ENCODE assay signal across 18 mouse cellular contexts in the genomic region with DNA sequence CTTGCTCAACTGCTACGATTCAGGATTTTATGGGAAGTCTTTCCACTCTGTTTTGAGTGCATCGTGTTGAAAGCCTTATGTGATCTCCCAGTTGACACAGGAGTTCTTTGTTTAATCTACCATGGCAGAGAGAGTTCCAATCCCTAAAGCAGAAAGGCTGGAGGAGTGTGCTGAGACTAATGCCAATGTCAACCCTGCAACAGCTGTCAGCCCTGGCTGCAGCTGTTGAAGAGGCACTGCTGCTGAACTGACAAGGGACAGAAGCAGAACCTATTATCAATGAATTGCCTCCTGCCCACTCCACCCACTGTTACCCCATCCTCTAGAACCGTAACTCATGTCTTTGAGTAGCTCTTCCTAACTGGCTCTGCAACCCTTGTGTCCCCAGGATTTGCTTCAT.
DNase-seq lines count a peak whose midpoint lies in the region; ATAC-seq lines count a peak whose summit lies in the region.
"Had no signal": no experiment of that assay in that cellular context is flagged by ENCODE, and none has a peak within 500 bp of the region (broad histone marks: within the 10 kb centered on the region; RNA-seq: fewer than 3 reads in every experiment).

No protein-coding gene starts in this region.

- H3K9ac ChIP-seq in heart, embryonic 11.5 days (ENCODE audit: low read depth, low read length): no peak overlapping the region
- no peak overlapping the region for H3K9ac ChIP-seq in limb, embryonic 13.5 days
- H3K9ac ChIP-seq: embryonic facial prominence, embryonic 15.5 days; hindbrain, embryonic 12.5 days had no signal

- intact Hi-C loops in heart, postnatal 36 days (cut with DNase I): no loop called here

- no peak overlapping the region for H3K4me3 ChIP-seq in heart, embryonic 11.5 days (ENCODE audit: low read depth, low read length)
- H3K4me3 ChIP-seq in limb, embryonic 13.5 days: no peak overlapping the region
- no peak overlapping the region for H3K4me3 ChIP-seq in limb, embryonic 10.5 days
- H3K4me3 ChIP-seq: embryonic facial prominence, embryonic 15.5 days; hindbrain, embryonic 12.5 days had no signal

- 41% methylated on average over 3 of the region's 3 CpGs for WGBS in heart, embryonic 11.5 days (ENCODE audit: insufficient replicate concordance)
- 48% methylated on average over 3 of the region's 3 CpGs for WGBS in limb, embryonic 13.5 days
- WGBS in limb, embryonic 10.5 days: 64% methylated on average over 3 of the region's 3 CpGs

- no peak for ATAC-seq in heart, embryonic 11.5 days (replicated peaks; ENCODE audit: insufficient number of reproducible peaks, low FRiP score, low TSS enrichment)
- peak; percentile 59; the same call in 1 of the 2 replicates for ATAC-seq in limb, embryonic 13.5 days (ENCODE audit: low FRiP score, low read depth)
- no peak for ATAC-seq in CD4-positive, CD25-positive, alpha-beta regulatory T cell, adult 4 months

- H3K27me3 ChIP-seq in heart, embryonic 11.5 days (ENCODE audit: control insufficient read depth, insufficient read depth, low read length): no peaks in the 10 kb centered on the region
- no peaks in the 10 kb centered on the region for H3K27me3 ChIP-seq in limb, embryonic 13.5 days
- no peaks in the 10 kb centered on the region for H3K27me3 ChIP-seq in limb, embryonic 10.5 days (ENCODE audit: low read depth, poor library complexity, severe bottlenecking)
- H3K27me3 ChIP-seq: embryonic facial prominence, embryonic 15.5 days; hindbrain, embryonic 12.5 days had no signal

- H3K36me3 ChIP-seq in heart, embryonic 11.5 days (ENCODE audit: control insufficient read depth, insufficient read depth, low read length): no peaks in the 10 kb centered on the region
- no peaks in the 10 kb centered on the region for H3K36me3 ChIP-seq in limb, embryonic 13.5 days
- H3K36me3 ChIP-seq in limb, embryonic 10.5 days: no peaks in the 10 kb centered on the region
- H3K36me3 ChIP-seq: embryonic facial prominence, embryonic 15.5 days; hindbrain, embryonic 12.5 days had no signal

- no peaks in the 10 kb centered on the region for H3K9me3 ChIP-seq in heart, embryonic 11.5 days (replicated peaks; ENCODE audit: control insufficient read depth, low read length)
- H3K9me3 ChIP-seq in limb, embryonic 13.5 days: no peaks in the 10 kb centered on the region
- no peaks in the 10 kb centered on the region for H3K9me3 ChIP-seq in limb, embryonic 10.5 days (replicated peaks)
- H3K9me3 ChIP-seq: embryonic facial prominence, embryonic 15.5 days; hindbrain, embryonic 12.5 days had no signal

- H3K27ac ChIP-seq in heart, embryonic 11.5 days (ENCODE audit: low read depth, low read length): no peak overlapping the region
- no peak overlapping the region for H3K27ac ChIP-seq in limb, embryonic 13.5 days
- no peak overlapping the region for H3K27ac ChIP-seq in limb, embryonic 10.5 days
- H3K27ac ChIP-seq: embryonic facial prominence, embryonic 15.5 days; hindbrain, embryonic 12.5 days had no signal

- no peak overlapping the region for H3K4me2 ChIP-seq in heart, embryonic 11.5 days
- no peak overlapping the region for H3K4me2 ChIP-seq in limb, embryonic 13.5 days (replicated peaks)
- H3K4me2 ChIP-seq: embryonic facial prominence, embryonic 15.5 days; hindbrain, embryonic 12.5 days; liver, embryonic 11.5 days had no signal

- no peaks in the 10 kb centered on the region for H3K4me1 ChIP-seq in heart, embryonic 11.5 days (ENCODE audit: control insufficient read depth, insufficient read depth, low read length)
- H3K4me1 ChIP-seq in limb, embryonic 13.5 days: 0 out of 2 replicates have a peak, but pooled peaks cover 3% of the 10 kb centered on the region
- no peaks in the 10 kb centered on the region for H3K4me1 ChIP-seq in limb, embryonic 10.5 days
- H3K4me1 ChIP-seq: embryonic facial prominence, embryonic 15.5 days had no signal

- DNase-seq in heart, adult 18-20 months: peak; percentile 14 to 52
- DNase-seq in limb, embryonic 10.5 days (ENCODE audit: low spot score): no peak
- peak; percentile 46 for DNase-seq in embryo, embryonic 10.5 days (ENCODE audit: low spot score)
- DNase-seq in heart, postnatal 36 days: peak; percentile 12 to 21
- DNase-seq in spleen, adult 12 weeks (ENCODE audit: low spot score): no peak
- DNase-seq: cerebellum, adult 11 months; cerebellum, postnatal 25 days; kidney, postnatal 25 days; layer of hippocampus, adult 9-11 months; midbrain, embryonic 14.5 days; right cerebral cortex, postnatal 14 days; thymus, postnatal 4 days had no signal

Comparison
In these comparisons a context has a peak if more than half of its experiments do, and no peak if none do; other contexts are left out.
1. DNase-seq: peak in heart, adult 18-20 months (2 of 2), embryo, embryonic 10.5 days (single experiment) and heart, postnatal 36 days (2 of 2); none in limb, embryonic 10.5 days (single experiment) and spleen, adult 12 weeks (single experiment).